Mouse (Mus musculus): ENCODE measurements at regions not wholly inside any gene's neighbourhood (a gene's known extent, or its start where the extent isn't known, plus 50 kb on each side); places are given as distances from the start of the nearest gene placed in this dataset.

DNA sequence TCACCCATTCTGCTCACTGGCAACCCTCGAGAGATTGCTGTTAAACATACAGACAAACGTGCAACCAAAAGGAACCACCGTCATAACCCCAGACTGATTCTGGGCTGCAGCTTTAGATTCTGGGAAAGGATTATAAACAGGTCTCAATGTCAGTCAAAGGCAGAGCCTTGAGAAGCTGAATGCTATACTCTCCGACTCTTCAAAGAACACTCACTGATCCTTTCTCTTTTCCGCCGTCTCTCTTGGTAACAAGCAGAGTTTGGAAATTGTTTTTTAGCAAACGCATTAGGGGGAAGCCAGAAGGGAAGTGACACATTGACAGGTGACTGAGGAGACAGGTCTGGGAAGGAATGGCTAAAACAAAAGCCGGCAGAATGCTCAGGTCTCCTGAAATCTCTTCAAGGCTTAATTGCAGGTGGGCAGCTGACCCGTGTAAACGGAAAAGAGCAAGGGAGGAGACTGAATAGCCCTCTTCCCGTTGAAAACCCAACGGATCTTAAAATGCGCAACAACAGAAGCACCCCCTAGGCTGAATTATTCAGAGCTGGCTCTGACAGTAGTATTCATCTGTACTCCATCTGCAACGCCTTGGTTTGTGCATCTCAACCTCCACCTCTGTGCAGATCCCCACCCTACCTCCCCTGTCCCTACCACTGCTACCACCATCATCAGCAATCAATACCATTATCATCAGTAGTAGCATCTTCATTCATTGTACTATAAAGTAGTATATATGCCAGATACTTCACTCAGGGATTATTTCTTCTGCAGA, 219.6 kb downstream of the Tmem38b start:
- DNase-seq = no peak

- peak; percentile 51 for DNase-seq
Measured at GRCm38 (mm10) chr4:54064331-54064730, 238.5 kb downstream of the Tmem38b start.

- no peak for DNase-seq
Measured at GRCm38 (mm10) chr4:54071951-54072350, 246.1 kb downstream of the Tmem38b start.

DNA sequence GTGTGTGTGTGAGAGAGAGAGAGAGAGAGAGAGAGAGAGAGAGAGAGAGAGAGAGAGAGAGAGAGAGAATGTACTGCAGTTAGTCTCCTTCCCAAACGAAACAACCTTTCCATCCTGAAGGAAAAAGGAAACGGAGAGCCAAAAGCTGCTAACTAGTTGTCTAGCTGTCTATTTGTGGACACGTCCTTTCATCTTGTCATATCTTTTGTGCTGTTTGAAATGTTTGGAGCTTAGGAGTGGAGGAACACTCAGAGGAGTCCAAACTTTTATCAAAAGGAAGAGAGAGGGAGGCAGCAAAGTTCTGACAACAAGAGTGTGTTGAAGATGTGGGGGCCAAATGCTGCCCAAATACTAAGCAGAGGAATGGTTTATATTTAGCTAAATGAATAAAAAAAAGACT, 246.6 kb downstream of the Tmem38b start:
- DNase-seq = no peak

GRCm38 (mm10) chr4:54072932-54073331, 247.1 kb downstream of the Tmem38b start:
- DNase-seq = no peak

DNA sequence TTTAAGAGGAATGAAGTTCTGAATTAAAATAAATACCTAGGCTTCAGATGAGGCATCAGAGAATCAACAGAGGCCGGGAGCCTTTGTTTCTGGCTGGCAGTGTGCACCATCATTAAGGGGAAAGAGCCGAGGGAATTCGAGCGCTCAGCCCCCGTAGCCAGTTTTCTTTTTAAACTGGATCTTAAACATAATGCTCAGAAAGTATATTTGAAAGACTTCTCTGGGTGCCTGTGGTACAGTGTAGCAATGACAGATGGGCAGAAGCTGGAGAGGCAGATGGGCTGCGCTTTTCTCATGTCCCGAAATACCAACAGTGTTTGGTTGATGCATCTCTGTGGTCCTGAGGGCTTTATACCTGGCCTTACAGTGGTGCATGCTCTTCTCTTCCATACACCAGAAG, 247.6 kb downstream of the Tmem38b start:
- DNase-seq = peak; percentile 41

DNA sequence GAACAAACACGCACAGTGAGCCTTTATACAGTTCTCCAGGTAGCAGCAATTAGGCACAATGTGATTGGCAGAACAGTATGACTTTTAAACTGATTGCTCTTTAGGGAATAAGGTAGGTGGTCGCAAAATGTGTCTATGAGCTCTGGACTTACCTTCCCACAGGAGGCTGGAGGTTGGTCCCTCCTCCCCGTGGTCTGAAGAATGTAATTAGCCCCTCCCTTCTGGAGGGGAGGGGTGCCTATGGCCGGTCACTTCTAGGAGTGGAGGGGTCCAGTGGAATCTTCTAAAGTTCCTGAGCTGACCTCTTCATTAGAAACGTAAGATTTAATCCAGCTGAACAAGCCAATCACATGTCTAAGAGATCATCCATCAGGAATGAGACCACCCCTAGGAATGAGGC, 248.4 kb downstream of the Tmem38b start:
- no peak for DNase-seq

- no peak for DNase-seq
Measured at GRCm38 (mm10) chr4:54080526-54080925, 254.7 kb downstream of the Tmem38b start.

DNA sequence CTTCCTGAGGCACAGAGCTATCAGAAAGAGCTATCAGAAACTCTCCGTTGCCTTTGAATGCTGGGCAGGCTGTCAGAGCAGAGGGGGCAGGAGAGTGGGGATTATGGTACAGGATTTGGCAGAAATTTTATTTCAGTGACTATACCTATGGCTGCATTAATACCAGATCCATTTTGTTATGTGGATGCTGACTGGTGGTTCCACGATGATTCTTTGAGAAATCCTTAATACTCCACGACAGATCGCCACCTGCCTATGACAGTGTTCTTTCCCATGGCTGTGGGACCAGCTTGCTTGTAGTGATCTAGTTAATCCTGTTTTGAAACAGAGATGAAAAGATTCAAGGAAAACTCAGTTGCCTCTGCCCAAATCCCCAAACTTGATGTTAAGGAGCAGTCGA, 255.6 kb downstream of the Tmem38b start:
- no peak for DNase-seq

GRCm38 (mm10) chr4:54084747-54085146, 258.9 kb downstream of the Tmem38b start:
- DNase-seq = no peak

DNA sequence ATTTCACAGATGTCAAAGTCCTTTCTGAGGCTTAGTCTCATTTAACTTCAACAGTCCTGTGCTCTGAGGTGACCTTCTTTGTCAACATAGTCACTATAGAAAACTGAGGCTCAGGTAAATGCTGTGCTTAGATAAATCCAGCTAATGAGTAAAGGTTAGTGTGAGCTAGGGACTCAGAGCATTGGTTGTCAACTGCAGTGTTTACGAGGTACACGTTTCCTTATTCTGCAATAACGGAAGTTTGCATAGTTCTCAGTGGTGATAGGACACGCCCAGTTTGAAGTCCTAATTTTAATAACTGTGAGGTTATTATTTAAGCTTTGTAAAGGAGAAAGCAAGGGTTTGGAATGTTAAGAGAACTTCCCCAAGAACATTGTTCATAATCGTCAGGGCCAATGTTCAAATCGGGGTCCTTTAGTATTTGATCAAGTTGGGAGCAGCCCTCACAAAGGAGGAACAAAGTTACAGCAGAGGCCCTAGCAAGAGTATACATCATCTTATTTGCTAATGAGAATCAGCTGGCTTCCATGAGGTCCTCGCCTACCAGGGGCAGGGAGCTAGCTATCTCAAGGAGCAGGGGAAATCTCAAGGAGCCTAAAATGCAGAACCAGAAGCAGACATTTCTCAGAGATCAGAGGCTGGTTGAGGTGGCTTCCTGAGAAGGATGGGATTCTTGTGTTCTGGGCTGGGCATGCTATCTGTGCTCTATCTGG, 268.6 kb downstream of the Tmem38b start:
- DNase-seq = no peak

- no peak for DNase-seq
Measured at GRCm38 (mm10) chr4:54095200-54095930, 269.5 kb downstream of the Tmem38b start.

DNA sequence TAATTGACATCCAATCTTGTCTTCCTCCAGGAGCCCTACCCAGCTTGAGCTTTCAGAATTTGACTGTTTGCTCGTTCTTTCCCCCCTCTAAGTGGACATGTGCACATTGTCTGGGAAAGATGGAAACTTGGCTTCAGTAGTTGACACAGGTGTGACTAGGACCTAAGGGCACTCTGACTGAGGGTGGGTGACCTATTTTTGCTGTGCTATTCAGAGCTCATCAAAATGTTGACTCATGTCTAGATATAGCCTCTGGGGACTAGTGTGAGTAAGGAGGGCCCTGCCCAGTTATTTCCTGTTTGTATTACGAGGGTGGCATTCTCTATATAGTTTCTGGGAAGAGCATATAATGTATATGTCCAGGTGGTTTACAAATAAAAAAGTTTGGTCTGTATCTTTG, 271.7 kb downstream of the Tmem38b start:
- no peak for DNase-seq

- no peak for DNase-seq
Measured at GRCm38 (mm10) chr4:54100282-54100681, 274.4 kb downstream of the Tmem38b start.

- no peak for DNase-seq
Measured at GRCm38 (mm10) chr4:54106976-54107375, 281.1 kb downstream of the Tmem38b start.

- no peak for DNase-seq
Measured at GRCm38 (mm10) chr4:54116310-54116709, 290.5 kb downstream of the Tmem38b start.

DNA sequence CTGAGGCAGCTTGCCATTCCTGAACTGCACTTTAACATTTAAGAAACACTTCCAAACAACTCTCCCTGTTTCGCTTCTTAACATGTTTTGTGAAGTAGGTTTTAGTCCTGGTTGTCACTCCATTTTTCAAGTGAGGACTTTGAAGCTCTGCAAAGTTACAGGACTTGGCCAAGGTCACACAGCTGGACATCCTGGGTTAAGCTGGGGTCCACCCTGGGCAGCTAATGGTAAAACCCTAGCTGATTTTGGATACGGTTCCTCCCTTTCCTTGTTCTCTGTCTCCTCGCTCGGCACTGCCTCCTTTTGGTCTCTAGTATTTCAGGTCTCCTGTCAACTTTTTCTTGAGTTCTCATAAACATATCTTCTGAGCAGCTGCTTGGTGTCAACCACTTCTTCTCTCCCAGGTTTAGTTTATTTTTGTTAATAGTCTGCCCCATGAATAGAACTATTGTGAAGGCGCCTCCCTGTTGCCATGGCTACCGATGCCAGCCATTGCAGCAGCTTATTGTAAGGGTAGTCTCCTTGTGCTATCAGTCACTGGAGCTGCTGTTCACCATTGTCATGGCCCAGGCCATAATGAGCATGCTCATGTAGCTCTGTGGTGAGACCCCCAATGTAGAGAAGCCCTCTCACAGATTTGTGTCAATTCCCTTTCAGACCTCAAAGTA, 292.5 kb downstream of the Tmem38b start:
- peak; percentile 13 for DNase-seq

DNA sequence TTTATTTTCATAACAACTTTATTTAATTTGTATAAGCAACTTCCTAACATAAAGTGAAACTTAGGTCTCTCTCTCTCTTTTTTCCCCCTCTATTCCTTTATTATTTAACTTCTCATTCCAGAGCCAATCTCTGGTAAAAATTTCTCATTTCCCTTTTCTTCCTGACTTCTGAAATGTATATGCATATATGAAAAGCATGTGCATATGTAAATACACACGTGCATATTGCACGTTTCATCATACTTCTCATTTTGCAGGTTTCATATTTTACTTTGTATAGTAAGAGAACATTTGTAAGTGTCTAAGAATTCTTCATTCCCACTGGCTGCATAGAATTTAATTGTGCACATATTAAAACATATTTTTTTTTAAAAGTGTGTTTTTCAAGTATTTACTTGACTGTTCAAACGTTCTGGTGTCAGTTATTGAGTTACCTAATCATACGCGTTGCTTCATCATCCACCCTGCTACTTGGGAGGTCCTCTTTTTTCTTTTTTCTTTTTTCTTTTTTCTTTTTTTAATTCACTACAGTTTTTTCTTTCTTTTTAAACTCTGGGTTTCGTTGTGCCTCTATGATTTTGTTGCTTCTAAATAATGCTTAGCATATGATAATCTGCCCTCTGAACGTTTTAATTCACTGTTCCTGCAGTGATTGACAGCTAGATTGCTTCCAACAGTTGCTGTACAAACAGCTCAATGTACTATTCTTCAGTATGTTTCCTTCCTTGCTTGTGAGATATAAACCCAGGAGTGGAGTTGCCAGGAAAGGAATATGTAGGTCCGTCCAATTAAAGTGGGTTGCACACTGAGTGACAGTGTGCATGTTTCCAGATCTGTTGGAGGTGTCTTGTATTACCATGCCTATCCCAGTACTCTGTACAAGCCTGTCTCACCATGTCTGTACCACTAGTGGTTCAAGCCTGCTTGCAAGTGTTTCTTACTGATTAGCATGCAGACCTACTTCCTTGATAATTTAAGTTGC, 303.2 kb downstream of the Tmem38b start:
- no peak for DNase-seq

GRCm38 (mm10) chr4:54156146-54156545, 330.3 kb downstream of the Tmem38b start:
- no peak for DNase-seq

DNA sequence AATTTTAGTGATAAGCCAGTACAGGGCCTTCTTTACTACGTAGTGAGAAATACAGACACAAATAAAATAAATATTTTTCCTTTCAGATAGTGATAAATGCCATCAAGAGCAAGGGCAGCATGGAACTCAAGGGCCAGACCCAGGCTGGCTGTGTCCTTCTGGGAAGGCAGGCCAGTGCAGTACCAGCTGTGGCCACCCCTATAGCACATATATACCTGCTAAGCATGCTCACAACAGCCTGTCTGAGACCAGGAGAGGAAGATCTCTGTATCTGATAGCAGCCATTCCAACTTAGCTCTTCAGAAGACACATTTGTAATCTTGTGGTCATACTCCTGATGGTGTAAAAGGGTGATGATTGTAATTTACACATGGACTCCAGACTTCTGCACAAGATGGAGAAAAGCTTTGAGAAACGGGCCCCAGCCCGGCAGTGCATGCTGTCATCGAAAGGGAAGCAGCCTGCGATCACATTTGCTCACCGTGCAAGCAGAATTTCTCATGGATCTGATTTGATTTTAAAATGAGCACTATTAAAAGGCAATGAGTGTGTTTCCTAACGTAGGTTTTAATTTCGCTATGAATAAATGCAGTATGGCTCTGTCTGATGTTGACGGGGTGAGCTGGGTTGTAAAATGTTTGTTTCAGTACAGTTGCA, 335.6 kb downstream of the Tmem38b start:
- no peak for DNase-seq

DNA sequence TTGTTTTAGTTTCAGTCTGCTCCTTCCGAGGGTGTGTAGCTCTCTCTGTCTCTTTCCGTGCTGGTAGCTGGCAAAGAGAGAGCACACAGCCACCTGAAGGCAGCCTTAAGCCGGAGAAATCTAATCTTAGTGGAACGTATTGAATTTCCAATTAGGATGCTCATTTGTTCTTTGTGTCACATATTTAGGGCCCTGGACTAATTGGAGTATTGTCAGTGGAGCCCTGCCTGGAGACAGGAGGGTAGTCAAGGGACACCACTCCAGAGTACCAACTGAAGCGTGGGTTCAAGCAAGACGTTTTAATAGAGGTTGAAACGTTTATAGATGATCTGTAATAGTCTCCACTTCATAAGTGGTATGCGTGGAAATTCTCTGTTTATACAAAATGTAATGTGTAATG, 336.5 kb downstream of the Tmem38b start:
- no peak for DNase-seq

Measured in right cerebral cortex, adult 18-20 months (tissue).